Mouse (Mus musculus): Measurements from ENCODE around the gene Cbfa2t3. TPM values are rescaled to one million over a fixed set of nuclear protein-coding genes. Genes with fewer than 3 reads are reported as not detected.

Gene Cbfa2t3
- 1.5 TPM for polyA plus RNA-seq (2014; fragmentation: Illumina TruSeq; extraction: RNeasy Lipid Tissue Mini Kit (QIAGEN cat#74804); ENCODE audit: low replicate concordance)

GRCm38 (mm10) chr8:122699005-122699492 is at the start of gene Cbfa2t3:
Gene Cbfa2t3 (minus strand): TSS chr8:122699109.

GRCm38 (mm10) chr8:122622727-122623126 is 76.2 kb downstream of the Cbfa2t3 start, which contains the start of gene Pabpn1l:
Gene Pabpn1l (minus strand): TSS chr8:122622739.

GRCm38 (mm10) chr8:122611295-122612133 is 87.4 kb downstream of the Cbfa2t3 start, which contains the start of the genes Galns and Trappc2l:
Gene Galns (minus strand): TSS chr8:122611463.
Gene Trappc2l (plus strand): TSS chr8:122611640.

GRCm38 (mm10) chr8:122576648-122577022 is 122.3 kb downstream of the Cbfa2t3 start, which contains the start of gene Aprt:
Gene Aprt (minus strand): TSS chr8:122576909.

Other genes starting within 250 kb of the Cbfa2t3 start
- gene Snai3, start 238.4 kb downstream of the Cbfa2t3 start, polyA plus RNA-seq (2014; fragmentation: Illumina TruSeq; extraction: RNeasy Lipid Tissue Mini Kit (QIAGEN cat#74804); ENCODE audit: low replicate concordance): not detected
- 10.5 TPM for gene Rnf166, start 223.0 kb downstream of the Cbfa2t3 start, polyA plus RNA-seq (2014; fragmentation: Illumina TruSeq; extraction: RNeasy Lipid Tissue Mini Kit (QIAGEN cat#74804); ENCODE audit: low replicate concordance)
- gene Ctu2, start 223.0 kb downstream of the Cbfa2t3 start, polyA plus RNA-seq (2014; fragmentation: Illumina TruSeq; extraction: RNeasy Lipid Tissue Mini Kit (QIAGEN cat#74804); ENCODE audit: low replicate concordance): not detected
- gene Piezo1, start 147.8 kb downstream of the Cbfa2t3 start, polyA plus RNA-seq (2014; fragmentation: Illumina TruSeq; extraction: RNeasy Lipid Tissue Mini Kit (QIAGEN cat#74804); ENCODE audit: low replicate concordance): 0.26 TPM
- 2.0 TPM for gene Cdt1, start 131.1 kb downstream of the Cbfa2t3 start, polyA plus RNA-seq (2014; fragmentation: Illumina TruSeq; extraction: RNeasy Lipid Tissue Mini Kit (QIAGEN cat#74804); ENCODE audit: low replicate concordance)
- gene Aprt, start 122.2 kb downstream of the Cbfa2t3 start, polyA plus RNA-seq (2014; fragmentation: Illumina TruSeq; extraction: RNeasy Lipid Tissue Mini Kit (QIAGEN cat#74804); ENCODE audit: low replicate concordance): 1.7 TPM
- gene Galns, start 87.6 kb downstream of the Cbfa2t3 start, polyA plus RNA-seq (2014; fragmentation: Illumina TruSeq; extraction: RNeasy Lipid Tissue Mini Kit (QIAGEN cat#74804); ENCODE audit: low replicate concordance): 1.4 TPM
- 1.9 TPM for gene Trappc2l, start 87.5 kb downstream of the Cbfa2t3 start, polyA plus RNA-seq (2014; fragmentation: Illumina TruSeq; extraction: RNeasy Lipid Tissue Mini Kit (QIAGEN cat#74804); ENCODE audit: low replicate concordance)
- gene Pabpn1l, start 76.4 kb downstream of the Cbfa2t3 start, polyA plus RNA-seq (2014; fragmentation: Illumina TruSeq; extraction: RNeasy Lipid Tissue Mini Kit (QIAGEN cat#74804); ENCODE audit: low replicate concordance): not detected
- gene Acsf3, start 76.4 kb upstream of the Cbfa2t3 start, polyA plus RNA-seq (2014; fragmentation: Illumina TruSeq; extraction: RNeasy Lipid Tissue Mini Kit (QIAGEN cat#74804); ENCODE audit: low replicate concordance): 0.26 TPM
- gene Cdh15, start 148.9 kb upstream of the Cbfa2t3 start, polyA plus RNA-seq (2014; fragmentation: Illumina TruSeq; extraction: RNeasy Lipid Tissue Mini Kit (QIAGEN cat#74804); ENCODE audit: low replicate concordance): not detected